Mouse (Mus musculus): ENCODE measurements around the gene Nop58. TPM values are rescaled to one million over a fixed set of nuclear protein-coding genes. Genes with fewer than 3 reads are reported as not detected.
"Not testable (repeated sequence)": the region's sequence is repeated elsewhere in the genome, so short reads cannot be mapped to it uniquely, and the experiment has no call there.

Gene Nop58
- polyA plus RNA-seq, 1 experiment from 2014 or later: 277 TPM

GRCm38 (mm10) chr1:59730737-59731136 lies 46.0 kb downstream of the Nop58 start:
- Histone ChIP-seq H3K4me1 (peaks cover 8% of the 10 kb centered on the region; the same call in 1 of the 2 replicates), H3K27me3 (no peaks in the 10 kb centered on the region)
- WGBS: 55% methylated on average over 4 of the region's 4 CpGs

GRCm38 (mm10) chr1:59734076-59734475 lies 49.3 kb downstream of the Nop58 start:
- Histone ChIP-seq H3K4me3 (replicated peaks) (no peak overlapping the region), H3K27ac (no peak overlapping the region), H3K27me3 (no peaks in the 10 kb centered on the region), H3K9me3 (no peaks in the 10 kb centered on the region), H3K9ac (no peak overlapping the region), H3K4me1 (peaks cover 8% of the 10 kb centered on the region; the same call in 1 of the 2 replicates), H3K4me2 (no peak overlapping the region), H3K36me3 (replicated peaks) (no peaks in the 10 kb centered on the region)
- ATAC-seq (ENCODE audit: low FRiP score): no peak
- 83% methylated on average over 6 of the region's 6 CpGs for WGBS

More at GRCm38 (mm10) chr1:59730737-59731136, 46.0 kb downstream of the Nop58 start:
- Histone ChIP-seq H3K9me3 (no peaks in the 10 kb centered on the region), H3K9ac (no peak overlapping the region), H3K4me2 (no peak overlapping the region), H3K36me3 (replicated peaks) (no peaks in the 10 kb centered on the region), H3K27ac (no peak overlapping the region), H3K4me3 (replicated peaks) (no peak overlapping the region)
- ATAC-seq (ENCODE audit: low FRiP score): no peak

GRCm38 (mm10) chr1:59738768-59739414 lies 54.1 kb downstream of the Nop58 start:
- 84% methylated on average over 6 of the region's 6 CpGs for WGBS
- no peak overlapping the region for H3K4me2 ChIP-seq

GRCm38 (mm10) chr1:59739577-59740354 lies 55.0 kb downstream of the Nop58 start:
- Histone ChIP-seq H3K36me3 (replicated peaks) (no peaks in the 10 kb centered on the region), H3K4me3 (replicated peaks) (no peak overlapping the region), H3K27me3 (no peaks in the 10 kb centered on the region), H3K4me1 (no peaks in the 10 kb centered on the region), H3K4me2 (no peak overlapping the region), H3K9me3 (no peaks in the 10 kb centered on the region), H3K27ac (no peak overlapping the region), H3K9ac (no peak overlapping the region)
- ATAC-seq (ENCODE audit: low FRiP score): no peak
- WGBS: 72% methylated on average over 17 of the region's 17 CpGs

More at GRCm38 (mm10) chr1:59738768-59739414, 54.1 kb downstream of the Nop58 start:
- Histone ChIP-seq H3K27me3 (no peaks in the 10 kb centered on the region), H3K4me3 (replicated peaks) (no peak overlapping the region), H3K36me3 (replicated peaks) (no peaks in the 10 kb centered on the region), H3K9ac (no peak overlapping the region), H3K9me3 (no peaks in the 10 kb centered on the region), H3K27ac (no peak overlapping the region), H3K4me1 (no peaks in the 10 kb centered on the region)
- ATAC-seq (ENCODE audit: low FRiP score): no peak

GRCm38 (mm10) chr1:59749047-59749446 lies 64.3 kb downstream of the Nop58 start:
- H3K36me3 ChIP-seq (replicated peaks): no peaks in the 10 kb centered on the region
- no peak overlapping the region for H3K9ac ChIP-seq
- no peak overlapping the region for H3K4me2 ChIP-seq
- H3K27me3 ChIP-seq: no peaks in the 10 kb centered on the region
- no peak overlapping the region for H3K4me3 ChIP-seq (replicated peaks)
- no peak overlapping the region for H3K27ac ChIP-seq
- H3K9me3 ChIP-seq: no peaks in the 10 kb centered on the region
- ATAC-seq (ENCODE audit: low FRiP score): no peak
- WGBS: 75% methylated on average over 2 of the region's 2 CpGs
- no peaks in the 10 kb centered on the region for H3K4me1 ChIP-seq

GRCm38 (mm10) chr1:59749724-59750123 lies 65.0 kb downstream of the Nop58 start:
- WGBS: 76% methylated on average over 5 of the region's 5 CpGs
- not testable (repeated sequence) for H3K9ac ChIP-seq, H3K27ac ChIP-seq

GRCm38 (mm10) chr1:59755298-59755697 lies 70.5 kb downstream of the Nop58 start:
- Histone ChIP-seq H3K4me2 (no peak overlapping the region), H3K4me3 (replicated peaks) (no peak overlapping the region), H3K9ac (no peak overlapping the region), H3K4me1 (no peaks in the 10 kb centered on the region), H3K9me3 (no peaks in the 10 kb centered on the region), H3K27ac (no peak overlapping the region), H3K27me3 (no peaks in the 10 kb centered on the region), H3K36me3 (replicated peaks) (no peaks in the 10 kb centered on the region)
- 79% methylated on average over 1 of the region's 1 CpGs for WGBS
- ATAC-seq (ENCODE audit: low FRiP score): no peak

More at GRCm38 (mm10) chr1:59749724-59750123, 65.0 kb downstream of the Nop58 start:
- not testable (repeated sequence) for H3K27me3 ChIP-seq; H3K36me3 ChIP-seq (replicated peaks); H3K4me1 ChIP-seq; ATAC-seq (ENCODE audit: low FRiP score); H3K4me3 ChIP-seq (replicated peaks); H3K9me3 ChIP-seq; H3K4me2 ChIP-seq

- H3K4me1 ChIP-seq: no peaks in the 10 kb centered on the region
- H3K9ac ChIP-seq: no peak overlapping the region
- WGBS: 85% methylated on average over 1 of the region's 1 CpGs
- H3K4me3 ChIP-seq (replicated peaks): no peak overlapping the region
- H3K4me2 ChIP-seq: no peak overlapping the region
- no peaks in the 10 kb centered on the region for H3K9me3 ChIP-seq
- ATAC-seq (ENCODE audit: low FRiP score): no peak
- no peaks in the 10 kb centered on the region for H3K36me3 ChIP-seq (replicated peaks)
- H3K27ac ChIP-seq: no peak overlapping the region
- no peaks in the 10 kb centered on the region for H3K27me3 ChIP-seq
Observed at GRCm38 (mm10) chr1:59758325-59758724, 73.6 kb downstream of the Nop58 start.

GRCm38 (mm10) chr1:59762208-59762607 lies 77.4 kb downstream of the Nop58 start:
- Histone ChIP-seq H3K27me3 (no peaks in the 10 kb centered on the region), H3K27ac (peak overlapping the region; percentile 99), H3K4me2 (peak overlapping the region; percentile 75), H3K9ac (peak overlapping the region; percentile 96), H3K4me1 (peaks cover 12% of the 10 kb centered on the region), H3K9me3 (no peaks in the 10 kb centered on the region), H3K4me3 (replicated peaks) (peak overlapping the region; percentile 95), H3K36me3 (replicated peaks) (no peaks in the 10 kb centered on the region)
- no peak for ATAC-seq (ENCODE audit: low FRiP score)
- WGBS: 3% methylated on average over 10 of the region's 10 CpGs

GRCm38 (mm10) chr1:59762651-59763163 lies 77.9 kb downstream of the Nop58 start:
- Histone ChIP-seq H3K9me3 (no peaks in the 10 kb centered on the region), H3K4me3 (replicated peaks) (peak overlapping the region; percentile 95), H3K36me3 (replicated peaks) (no peaks in the 10 kb centered on the region), H3K4me1 (peaks cover 13% of the 10 kb centered on the region), H3K27ac (peak overlapping the region; percentile 99), H3K27me3 (no peaks in the 10 kb centered on the region), H3K4me2 (peak overlapping the region; percentile 75), H3K9ac (peak overlapping the region; percentile 96)
- under 1% methylated on average over 44 of the region's 44 CpGs for WGBS
- ATAC-seq (ENCODE audit: low FRiP score): peak; percentile 66

GRCm38 (mm10) chr1:59763164-59763768 lies 78.5 kb downstream of the Nop58 start, which contains the start of gene Bmpr2:
Gene Bmpr2 (plus strand): TSS chr1:59763400.
- under 1% methylated on average over 60 of the region's 75 CpGs for WGBS
- H3K4me2 ChIP-seq: peak within 1 kb of the TSS; percentile 75
- H3K9ac ChIP-seq: peak within 1 kb of the TSS; percentile 96
- no peaks in the 10 kb centered on the region for H3K9me3 ChIP-seq
- ATAC-seq (ENCODE audit: low FRiP score): peak; percentile 93
- peak within 1 kb of the TSS; percentile 99 for H3K27ac ChIP-seq
- no peaks in the 10 kb centered on the region for H3K36me3 ChIP-seq (replicated peaks)
- no peaks in the 10 kb centered on the region for H3K27me3 ChIP-seq
- peak within 1 kb of the TSS; percentile 95 for H3K4me3 ChIP-seq (replicated peaks)
- H3K4me1 ChIP-seq: peaks cover 18% of the 10 kb centered on the region

- peak; percentile 74 for ATAC-seq (ENCODE audit: low FRiP score)
- Histone ChIP-seq H3K9ac (peak overlapping the region; percentile 96), H3K4me2 (peak overlapping the region; percentile 75), H3K4me3 (replicated peaks) (peak overlapping the region; percentile 95), H3K27me3 (no peaks in the 10 kb centered on the region), H3K9me3 (no peaks in the 10 kb centered on the region), H3K27ac (peak overlapping the region; percentile 99), H3K36me3 (replicated peaks) (no peaks in the 10 kb centered on the region), H3K4me1 (peaks cover 18% of the 10 kb centered on the region)
- WGBS: 1% methylated on average over 54 of the region's 55 CpGs
Observed at GRCm38 (mm10) chr1:59763781-59764251, 79.0 kb downstream of the Nop58 start.

All from forebrain, embryonic 12.5 days (tissue).